Mouse (Mus musculus): Measurements from ENCODE around the gene Rem2. TPM values are rescaled to one million over a fixed set of nuclear protein-coding genes. Genes with fewer than 3 reads are reported as not detected.
A peak's percentile ranks its signal among the peaks of the same experiment; 100 is the strongest.

Gene Rem2
- total RNA-seq (2021): 1 to 10 TPM; 3.5 to 6.6 TPM

GRCm38 (mm10) chr14:54475941-54476844, at the start of gene Rem2:
Gene Rem2 (plus strand): TSS chr14:54476100.
- intact Hi-C loops (cut with DNase I): loop anchor here (5.0 kb wide), 1 partner anchor 34 kb away; no protein-coding TSS in a partner anchor
- DNase-seq (ENCODE audit: low spot score in 2 of 2): peak; percentile 50 to 81

GRCm38 (mm10) chr14:54426689-54427398, 49.1 kb upstream of the Rem2 start, which contains the start of gene Mrpl52:
Gene Mrpl52 (plus strand): TSS chr14:54426909.
- intact Hi-C loops (cut with DNase I): loop anchor here (2.0 to 5.0 kb wide), 3 partner anchors 22 to 200 kb away; partner anchors contain the start of genes Abhd4 and Dad1
- DNase-seq (ENCODE audit: low spot score in 2 of 2): peak; percentile 94

GRCm38 (mm10) chr14:54427696-54428095, 48.2 kb upstream of the Rem2 start:
- intact Hi-C loops (cut with DNase I): loop anchor here (2.0 to 5.0 kb wide), 3 partner anchors 21 to 200 kb away; partner anchors contain the start of genes Abhd4 and Dad1
- DNase-seq (ENCODE audit: low spot score in 2 of 2): no peak

GRCm38 (mm10) chr14:54428421-54428820, 47.5 kb upstream of the Rem2 start:
- intact Hi-C loops (cut with DNase I): loop anchor here (5.0 kb wide), 2 partner anchors 176 to 201 kb away; partner anchors contain the start of genes Abhd4 and Dad1
- DNase-seq (ENCODE audit: low spot score in 2 of 2): no peak

- intact Hi-C loops (cut with DNase I): loop anchor here (5.0 kb wide), 3 partner anchors 63 to 202 kb away; partner anchors contain the start of genes Abhd4 and Dad1
- no peak for DNase-seq (ENCODE audit: low spot score in 2 of 2)
These were observed 46.4 kb upstream of the Rem2 start for GRCm38 (mm10) chr14:54429332-54430093.

- intact Hi-C loops (cut with DNase I): loop anchor here (5.0 kb wide), 1 partner anchor 62 kb away; no protein-coding TSS in a partner anchor
These were observed 45.3 kb upstream of the Rem2 start for GRCm38 (mm10) chr14:54430406-54431145.

GRCm38 (mm10) chr14:54431334-54432077, 44.4 kb upstream of the Rem2 start, which contains the start of gene Mmp14:
Gene Mmp14 (plus strand): TSS chr14:54431612.
- intact Hi-C loops (cut with DNase I): loop anchor here (5.0 kb wide), 1 partner anchor 61 kb away; no protein-coding TSS in a partner anchor
- peak; percentile 21 to 51 for DNase-seq (ENCODE audit: low spot score in 2 of 2)

More at GRCm38 (mm10) chr14:54430406-54431145, 45.3 kb upstream of the Rem2 start:
- DNase-seq (ENCODE audit: low spot score in 2 of 2): no peak

- DNase-seq (ENCODE audit: low spot score in 2 of 2): no peak
- intact Hi-C loops (cut with DNase I): loop anchor here (5.0 kb wide), 1 partner anchor 60 kb away; no protein-coding TSS in a partner anchor
These were observed 43.6 kb upstream of the Rem2 start for GRCm38 (mm10) chr14:54432078-54432836.

GRCm38 (mm10) chr14:54432837-54433830, 42.8 kb upstream of the Rem2 start:
- intact Hi-C loops (cut with DNase I): loop anchor here (5.0 kb wide), 1 partner anchor 59 kb away; no protein-coding TSS in a partner anchor
- DNase-seq (ENCODE audit: low spot score in 2 of 2): peak; percentile 10 to 40

- no peak for DNase-seq (ENCODE audit: low spot score in 2 of 2)
- intact Hi-C loops (cut with DNase I): loop anchor here (5.0 kb wide), 1 partner anchor 58 kb away; no protein-coding TSS in a partner anchor
These were observed 41.9 kb upstream of the Rem2 start for GRCm38 (mm10) chr14:54433941-54434531.

- DNase-seq (ENCODE audit: low spot score in 2 of 2): no peak
- intact Hi-C loops (cut with DNase I): no loop called here
These were observed 40.5 kb upstream of the Rem2 start for GRCm38 (mm10) chr14:54435194-54435918.

- intact Hi-C loops (cut with DNase I): no loop called here
- no peak for DNase-seq (ENCODE audit: low spot score in 2 of 2)
These were observed 36.7 kb upstream of the Rem2 start for GRCm38 (mm10) chr14:54439155-54439554.

- intact Hi-C loops (cut with DNase I): loop anchor here (5.0 kb wide), 1 partner anchor 38 kb away; the partner anchor contains the start of gene Rem2
These were observed 36.3 kb upstream of the Rem2 start for GRCm38 (mm10) chr14:54439610-54440009.

GRCm38 (mm10) chr14:54440538-54440937, 35.4 kb upstream of the Rem2 start:
- intact Hi-C loops (cut with DNase I): loop anchor here (5.0 kb wide), 1 partner anchor 37 kb away; the partner anchor contains the start of gene Rem2
- DNase-seq (ENCODE audit: low spot score in 2 of 2): no peak

More at GRCm38 (mm10) chr14:54439610-54440009, 36.3 kb upstream of the Rem2 start:
- no peak for DNase-seq (ENCODE audit: low spot score in 2 of 2)

Measured in left cerebral cortex, postnatal 25 days (tissue).